Mouse (Mus musculus) adrenal gland, adult 2 months (tissue): ENCODE measurements at regions not wholly inside any gene's neighbourhood (a gene's known extent, or its start where the extent isn't known, plus 50 kb on each side); places are given as distances from the start of the nearest gene placed in this dataset.

ENCODE experiments used
- DNase-seq: peaks from one replicate; pipeline ENCODE4 v3.0.0; 2021

GRCm38 (mm10) chr1:108339827-108340226, 750.0 kb downstream of the Serpinb8 start:
- DNase-seq = no peak

GRCm38 (mm10) chr1:108341352-108341751, 751.5 kb downstream of the Serpinb8 start:
- DNase-seq = no peak

GRCm38 (mm10) chr1:108363788-108364187, 774.0 kb downstream of the Serpinb8 start:
- no peak for DNase-seq

GRCm38 (mm10) chr1:108369904-108370600, 780.2 kb downstream of the Serpinb8 start:
- DNase-seq = no peak

- DNase-seq = no peak
These were observed 800.1 kb downstream of the Serpinb8 start for GRCm38 (mm10) chr1:108389930-108390329.

- DNase-seq = no peak
These were observed 800.7 kb downstream of the Serpinb8 start for GRCm38 (mm10) chr1:108390497-108390896.

GRCm38 (mm10) chr1:108439845-108440244, 850.0 kb downstream of the Serpinb8 start:
- DNase-seq = no peak

- DNase-seq = no peak
These were observed 863.0 kb downstream of the Serpinb8 start for GRCm38 (mm10) chr1:108452776-108453175.

- DNase-seq = no peak
These were observed 882.2 kb downstream of the Serpinb8 start for GRCm38 (mm10) chr1:108472031-108472430.

GRCm38 (mm10) chr1:108498854-108499253, 909.0 kb downstream of the Serpinb8 start:
- DNase-seq = no peak

- no peak for DNase-seq
These were observed 937.6 kb downstream of the Serpinb8 start for GRCm38 (mm10) chr1:108527424-108527823.

- DNase-seq = no peak
These were observed 948.4 kb downstream of the Serpinb8 start for GRCm38 (mm10) chr1:108538238-108538637.

- no peak for DNase-seq
These were observed 958.9 kb downstream of the Serpinb8 start for GRCm38 (mm10) chr1:108548721-108549120.

GRCm38 (mm10) chr1:108558882-108559281, 969.1 kb downstream of the Serpinb8 start:
- DNase-seq = no peak

- DNase-seq = no peak
These were observed 973.2 kb downstream of the Serpinb8 start for GRCm38 (mm10) chr1:108562981-108563380.

- DNase-seq = no peak
These were observed 982.2 kb downstream of the Serpinb8 start for GRCm38 (mm10) chr1:108571977-108572376.

GRCm38 (mm10) chr1:108572765-108573164, 983.0 kb downstream of the Serpinb8 start:
- no peak for DNase-seq

GRCm38 (mm10) chr1:108576806-108577205, 987.0 kb downstream of the Serpinb8 start:
- DNase-seq = peak; percentile 32

GRCm38 (mm10) chr1:108577793-108578192, 988.0 kb downstream of the Serpinb8 start:
- no peak for DNase-seq

GRCm38 (mm10) chr1:108592720-108593422, 1003.1 kb downstream of the Serpinb8 start:
- no peak for DNase-seq

GRCm38 (mm10) chr1:108597129-108597528, 1007.3 kb downstream of the Serpinb8 start:
- DNase-seq = no peak
